Mouse (Mus musculus): ENCODE results near the gene Gzmm.
"Not testable (repeated sequence)": the region's sequence is repeated elsewhere in the genome, so short reads cannot be mapped to it uniquely, and the experiment has no call there.

The Gzmm gene

GRCm38 (mm10) chr10:79701443-79702129 lies 12.8 kb downstream of the Gzmm start:
- DNase-seq (ENCODE audit: low read depth, low spot score) = no peak

GRCm38 (mm10) chr10:79702970-79703369 lies 14.2 kb downstream of the Gzmm start:
- not testable (repeated sequence) for DNase-seq (ENCODE audit: low read depth, low spot score)

GRCm38 (mm10) chr10:79703541-79703940 lies 14.7 kb downstream of the Gzmm start:
- no peak for DNase-seq (ENCODE audit: low read depth, low spot score)

GRCm38 (mm10) chr10:79704065-79704969 lies 15.5 kb downstream of the Gzmm start, which contains the start of gene Bsg:
TSS of gene Bsg (plus strand) at chr10:79704491.
- peak; percentile 98 for DNase-seq (ENCODE audit: low read depth, low spot score)

GRCm38 (mm10) chr10:79704970-79705360 lies 16.1 kb downstream of the Gzmm start:
- no peak for DNase-seq (ENCODE audit: low read depth, low spot score)

GRCm38 (mm10) chr10:79705951-79706350 lies 17.1 kb downstream of the Gzmm start:
- peak; percentile 86 for DNase-seq (ENCODE audit: low read depth, low spot score)

GRCm38 (mm10) chr10:79706406-79707094 lies 17.7 kb downstream of the Gzmm start:
- no peak for DNase-seq (ENCODE audit: low read depth, low spot score)

GRCm38 (mm10) chr10:79707162-79707561 lies 18.3 kb downstream of the Gzmm start:
- no peak for DNase-seq (ENCODE audit: low read depth, low spot score)

- DNase-seq (ENCODE audit: low read depth, low spot score) = no peak
These were observed 18.9 kb downstream of the Gzmm start for GRCm38 (mm10) chr10:79707759-79708158.

- DNase-seq (ENCODE audit: low read depth, low spot score) = no peak
These were observed 19.8 kb downstream of the Gzmm start for GRCm38 (mm10) chr10:79708668-79709067.

GRCm38 (mm10) chr10:79709307-79709706 lies 20.5 kb downstream of the Gzmm start:
- DNase-seq (ENCODE audit: low read depth, low spot score) = no peak

GRCm38 (mm10) chr10:79712029-79712428 lies 23.2 kb downstream of the Gzmm start:
- DNase-seq (ENCODE audit: low read depth, low spot score) = peak; percentile 57

GRCm38 (mm10) chr10:79712499-79713126 lies 23.8 kb downstream of the Gzmm start:
- peak; percentile 98 for DNase-seq (ENCODE audit: low read depth, low spot score)

GRCm38 (mm10) chr10:79713163-79713562 lies 24.3 kb downstream of the Gzmm start:
- DNase-seq (ENCODE audit: low read depth, low spot score) = no peak

- no peak for DNase-seq (ENCODE audit: low read depth, low spot score)
These were observed 26.2 kb downstream of the Gzmm start for GRCm38 (mm10) chr10:79714996-79715395.

- no peak for DNase-seq (ENCODE audit: low read depth, low spot score)
These were observed 27.6 kb downstream of the Gzmm start, which contains the start of gene Hcn2 for GRCm38 (mm10) chr10:79716254-79716987. TSS of gene Hcn2 (plus strand) at chr10:79716634.

- no peak for DNase-seq (ENCODE audit: low read depth, low spot score)
These were observed 28.2 kb downstream of the Gzmm start for GRCm38 (mm10) chr10:79716988-79717355.

- peak; percentile 48 for DNase-seq (ENCODE audit: low read depth, low spot score)
These were observed 29.0 kb downstream of the Gzmm start for GRCm38 (mm10) chr10:79717640-79718357.

GRCm38 (mm10) chr10:79721089-79721488 lies 32.3 kb downstream of the Gzmm start:
- DNase-seq (ENCODE audit: low read depth, low spot score) = no peak

GRCm38 (mm10) chr10:79723047-79723446 lies 34.2 kb downstream of the Gzmm start:
- no peak for DNase-seq (ENCODE audit: low read depth, low spot score)
